Mouse (Mus musculus) right cerebral cortex, postnatal 4 days (tissue): ENCODE data around the gene Lhx9.

Experiments used
- DNase-seq: peaks from one replicate; pipeline ENCODE4 v3.0.0-alpha.2; 2022

The Lhx9 gene

GRCm38 (mm10) chr1:138848511-138849109 is at the start of gene Lhx9:
Gene Lhx9, minus strand, starts transcription at chr1:138848577.
- DNase-seq: no peak

- no peak for DNase-seq
These were observed 47.7 kb upstream of the Lhx9 start for GRCm38 (mm10) chr1:138896088-138896487.

GRCm38 (mm10) chr1:138877470-138878254 is 29.3 kb upstream of the Lhx9 start:
- DNase-seq: no peak

- DNase-seq: no peak
These were observed 28.1 kb upstream of the Lhx9 start for GRCm38 (mm10) chr1:138876371-138877045.

GRCm38 (mm10) chr1:138856101-138856950 is 7.9 kb upstream of the Lhx9 start, which contains the start of gene 2310009B15Rik:
Gene 2310009B15Rik, minus strand, starts transcription at chr1:138856852.
- DNase-seq: peak; percentile 83

- no peak for DNase-seq
These were observed 2.4 kb upstream of the Lhx9 start for GRCm38 (mm10) chr1:138850823-138851222.

- no peak for DNase-seq
These were observed 1.8 kb upstream of the Lhx9 start for GRCm38 (mm10) chr1:138850161-138850539.

- DNase-seq: no peak
These were observed 1.3 kb upstream of the Lhx9 start for GRCm38 (mm10) chr1:138849531-138850160.

- no peak for DNase-seq
These were observed 351 bp downstream of the Lhx9 start for GRCm38 (mm10) chr1:138848026-138848425.

GRCm38 (mm10) chr1:138847146-138847545 is 1.2 kb downstream of the Lhx9 start:
- DNase-seq: no peak

GRCm38 (mm10) chr1:138846581-138846980 is 1.8 kb downstream of the Lhx9 start:
- no peak for DNase-seq

GRCm38 (mm10) chr1:138846131-138846530 is 2.2 kb downstream of the Lhx9 start:
- no peak for DNase-seq

GRCm38 (mm10) chr1:138845481-138845880 is 2.9 kb downstream of the Lhx9 start:
- no peak for DNase-seq

GRCm38 (mm10) chr1:138844166-138844565 is 4.2 kb downstream of the Lhx9 start:
- DNase-seq: no peak

GRCm38 (mm10) chr1:138843361-138844091 is 4.9 kb downstream of the Lhx9 start:
- DNase-seq: peak; percentile 39

GRCm38 (mm10) chr1:138842756-138843155 is 5.6 kb downstream of the Lhx9 start:
- DNase-seq: no peak

- DNase-seq: no peak
These were observed 6.1 kb downstream of the Lhx9 start for GRCm38 (mm10) chr1:138842315-138842714.

- peak; percentile 43 for DNase-seq
These were observed 6.9 kb downstream of the Lhx9 start for GRCm38 (mm10) chr1:138841306-138842095.

GRCm38 (mm10) chr1:138840440-138841305 is 7.7 kb downstream of the Lhx9 start:
- no peak for DNase-seq
